Mouse (Mus musculus): ENCODE results near the gene Rab5a. TPM values are rescaled to one million over a fixed set of nuclear protein-coding genes. Genes with fewer than 3 reads are reported as not detected.
"Not testable (repeated sequence)": the region's sequence is repeated elsewhere in the genome, so short reads cannot be mapped to it uniquely, and the experiment has no call there.

Gene Rab5a
- polyA plus RNA-seq, 1 experiment, result 2.2 TPM

DNA sequence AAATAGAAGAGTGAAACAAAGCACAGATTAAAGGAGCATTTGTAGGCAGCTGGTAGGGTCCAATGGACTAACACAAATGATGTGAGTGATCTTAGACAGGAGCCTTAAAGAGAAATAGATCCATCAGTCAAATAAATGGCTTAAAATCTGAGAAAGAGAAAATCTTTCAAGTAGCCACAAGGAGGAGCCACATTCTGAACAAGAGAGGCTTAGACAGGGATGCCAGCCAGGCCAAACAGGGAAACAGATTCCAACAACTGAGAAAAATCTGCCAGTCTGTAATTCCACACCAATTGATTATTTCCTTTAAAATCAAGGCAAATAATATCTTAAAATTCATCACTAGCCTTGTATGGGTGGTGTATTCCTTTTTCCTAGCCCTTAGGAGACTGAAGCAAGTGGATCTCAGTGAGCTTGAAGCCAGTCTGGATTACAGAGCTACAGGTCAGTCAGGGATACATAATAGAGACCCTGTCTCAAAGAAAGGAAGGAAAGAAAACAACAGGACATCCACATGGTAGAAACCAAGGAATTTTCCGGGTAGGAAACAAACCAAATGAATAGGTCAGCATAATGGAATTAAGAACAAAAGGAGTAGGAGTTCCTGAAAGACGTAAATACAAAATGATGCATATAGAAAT lies 33.4 kb downstream of the Rab5a start:
- TF ChIP-seq CTCF (IDR thresholded peaks at IDR 0.05; ENCODE audit: extremely low read depth, insufficient read length, insufficient replicate concordance, low read depth, low read length) (no peak), POLR2A (IDR thresholded peaks at IDR 0.05; ENCODE audit: low read depth, low read length) (no peak)
- Histone ChIP-seq H3K4me1 (ENCODE audit: control insufficient read depth, insufficient read depth, insufficient read length, low read length) (no peaks in the 10 kb centered on the region), H3K27ac (ENCODE audit: insufficient read depth, low read depth, low read length) (no peak overlapping the region), H3K27me3 (ENCODE audit: control insufficient read depth, insufficient read depth, low read length) (no peaks in the 10 kb centered on the region), H3K36me3 (ENCODE audit: control insufficient read depth, insufficient read depth, low read length) (peaks cover 3% of the 10 kb centered on the region; the same call in 1 of the 2 replicates), H3K4me3 (ENCODE audit: low read depth, low read length) (no peak overlapping the region)
- 89% methylated on average over 2 of the region's 2 CpGs for WGBS

DNA sequence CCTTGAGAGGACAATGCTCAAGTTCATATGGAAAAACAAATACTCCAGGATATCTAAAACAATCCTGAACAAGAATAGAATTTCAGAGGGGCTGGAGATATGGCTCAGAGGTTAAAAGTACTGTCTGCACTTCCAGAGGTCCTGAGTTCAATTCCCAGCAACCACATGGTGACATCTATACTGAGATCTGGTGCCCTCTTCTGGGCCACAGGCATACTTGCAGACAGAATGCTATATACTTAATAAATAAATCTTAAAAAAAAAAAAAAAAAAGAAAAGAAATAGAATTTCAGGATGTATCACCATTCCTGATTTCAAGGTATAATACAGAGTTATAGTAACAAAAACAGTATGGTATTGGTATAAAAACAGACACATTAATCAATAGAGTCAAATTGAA lies 40.3 kb downstream of the Rab5a start:
- TF ChIP-seq POLR2A (IDR thresholded peaks at IDR 0.05; ENCODE audit: low read depth, low read length), result no peak
- TF ChIP-seq CTCF (IDR thresholded peaks at IDR 0.05; ENCODE audit: extremely low read depth, insufficient read length, insufficient replicate concordance, low read depth, low read length), result no peak
- Histone ChIP-seq H3K27me3 (ENCODE audit: control insufficient read depth, insufficient read depth, low read length) (no peaks in the 10 kb centered on the region), H3K4me1 (ENCODE audit: control insufficient read depth, insufficient read depth, insufficient read length, low read length) (no peaks in the 10 kb centered on the region), H3K4me3 (ENCODE audit: low read depth, low read length) (no peak overlapping the region), H3K36me3 (ENCODE audit: control insufficient read depth, insufficient read depth, low read length) (peaks cover 3% of the 10 kb centered on the region; the same call in 1 of the 2 replicates), H3K27ac (ENCODE audit: insufficient read depth, low read depth, low read length) (no peak overlapping the region)

DNA sequence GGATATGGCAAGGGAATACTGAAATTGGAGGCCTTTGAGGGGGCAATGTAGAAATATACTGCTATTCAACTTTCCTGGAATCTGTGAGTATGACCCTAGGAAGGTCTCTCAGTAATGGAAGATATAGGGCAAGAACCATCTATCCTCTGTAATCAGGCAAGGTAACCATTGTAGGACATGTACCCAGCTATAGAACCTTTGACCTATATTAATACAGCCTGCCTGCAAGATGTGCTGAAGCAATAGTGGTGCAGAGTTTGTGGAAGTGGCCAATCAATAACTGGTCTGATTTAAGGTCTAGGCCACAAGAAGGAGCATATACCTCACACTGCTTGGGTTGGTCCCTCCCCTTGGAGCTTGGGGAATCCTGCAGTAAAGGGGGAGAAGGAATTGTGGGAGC lies 41.5 kb downstream of the Rab5a start:
- Histone ChIP-seq H3K36me3 (ENCODE audit: control insufficient read depth, insufficient read depth, low read length) (0 out of 2 replicates have a peak, but pooled peaks cover 2% of the 10 kb centered on the region), H3K4me3 (ENCODE audit: low read depth, low read length) (no peak overlapping the region), H3K27ac (ENCODE audit: insufficient read depth, low read depth, low read length) (no peak overlapping the region), H3K27me3 (ENCODE audit: control insufficient read depth, insufficient read depth, low read length) (no peaks in the 10 kb centered on the region), H3K4me1 (ENCODE audit: control insufficient read depth, insufficient read depth, insufficient read length, low read length) (no peaks in the 10 kb centered on the region)
- TF ChIP-seq CTCF (IDR thresholded peaks at IDR 0.05; ENCODE audit: extremely low read depth, insufficient read length, insufficient replicate concordance, low read depth, low read length) (no peak), POLR2A (IDR thresholded peaks at IDR 0.05; ENCODE audit: low read depth, low read length) (no peak)

DNA sequence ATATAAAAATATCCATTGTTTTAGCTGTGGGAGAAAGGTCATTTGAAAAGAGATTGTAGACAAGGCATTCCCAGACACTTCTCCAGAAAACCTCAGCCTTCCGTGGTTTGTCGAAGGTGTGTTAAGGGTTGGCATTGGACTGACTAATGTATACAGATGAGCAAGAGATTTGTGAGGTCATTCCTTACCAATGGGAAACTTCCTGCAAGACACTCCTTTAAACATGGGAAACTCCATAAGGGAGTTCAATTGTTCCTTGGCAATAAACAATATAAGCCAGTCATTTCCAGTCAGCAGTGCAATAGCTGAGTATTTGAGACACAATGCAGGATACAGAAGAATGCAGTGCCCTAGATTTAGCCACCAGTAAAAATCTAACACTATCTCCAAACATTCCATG lies 49.0 kb downstream of the Rab5a start:
- Histone ChIP-seq H3K4me1 (ENCODE audit: control insufficient read depth, insufficient read depth, insufficient read length, low read length) (no peaks in the 10 kb centered on the region), H3K27me3 (ENCODE audit: control insufficient read depth, insufficient read depth, low read length) (no peaks in the 10 kb centered on the region), H3K27ac (ENCODE audit: insufficient read depth, low read depth, low read length) (no peak overlapping the region), H3K36me3 (ENCODE audit: control insufficient read depth, insufficient read depth, low read length) (no peaks in the 10 kb centered on the region), H3K4me3 (ENCODE audit: low read depth, low read length) (no peak overlapping the region)
- TF ChIP-seq CTCF (IDR thresholded peaks at IDR 0.05; ENCODE audit: extremely low read depth, insufficient read length, insufficient replicate concordance, low read depth, low read length) (no peak), POLR2A (IDR thresholded peaks at IDR 0.05; ENCODE audit: low read depth, low read length) (no peak)
- WGBS, result 66% methylated on average over 2 of the region's 2 CpGs

DNA sequence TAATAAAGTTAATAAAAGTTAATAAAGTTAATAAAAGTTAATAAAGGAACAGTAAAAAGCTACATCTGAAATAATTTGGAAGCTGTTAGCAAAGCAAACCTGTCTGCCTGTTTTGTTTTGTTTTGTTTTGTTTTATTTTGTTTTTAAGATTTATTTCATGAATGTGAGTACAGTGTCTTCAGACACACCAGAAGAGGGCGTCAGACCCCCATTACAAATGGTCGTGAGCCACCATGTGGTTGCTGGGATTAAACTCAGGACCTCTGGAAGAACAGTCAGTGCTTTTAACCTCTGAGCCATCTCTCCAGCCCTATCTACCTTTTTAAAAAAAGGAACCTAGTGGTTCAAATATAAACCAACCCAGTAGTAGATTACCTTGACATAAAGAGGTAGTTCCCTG lies 52.1 kb downstream of the Rab5a start:
- TF ChIP-seq POLR2A (IDR thresholded peaks at IDR 0.05; ENCODE audit: low read depth, low read length) (no peak), CTCF (IDR thresholded peaks at IDR 0.05; ENCODE audit: extremely low read depth, insufficient read length, insufficient replicate concordance, low read depth, low read length) (no peak)
- no peaks in the 10 kb centered on the region for H3K36me3 ChIP-seq (ENCODE audit: control insufficient read depth, insufficient read depth, low read length)
- H3K4me3 ChIP-seq (ENCODE audit: low read depth, low read length), result no peak overlapping the region
- H3K27ac ChIP-seq (ENCODE audit: insufficient read depth, low read depth, low read length), result no peak overlapping the region
- 17% methylated on average over 2 of the region's 2 CpGs for WGBS
- H3K27me3 ChIP-seq (ENCODE audit: control insufficient read depth, insufficient read depth, low read length), result no peaks in the 10 kb centered on the region
- H3K4me1 ChIP-seq (ENCODE audit: control insufficient read depth, insufficient read depth, insufficient read length, low read length), result no peaks in the 10 kb centered on the region

DNA sequence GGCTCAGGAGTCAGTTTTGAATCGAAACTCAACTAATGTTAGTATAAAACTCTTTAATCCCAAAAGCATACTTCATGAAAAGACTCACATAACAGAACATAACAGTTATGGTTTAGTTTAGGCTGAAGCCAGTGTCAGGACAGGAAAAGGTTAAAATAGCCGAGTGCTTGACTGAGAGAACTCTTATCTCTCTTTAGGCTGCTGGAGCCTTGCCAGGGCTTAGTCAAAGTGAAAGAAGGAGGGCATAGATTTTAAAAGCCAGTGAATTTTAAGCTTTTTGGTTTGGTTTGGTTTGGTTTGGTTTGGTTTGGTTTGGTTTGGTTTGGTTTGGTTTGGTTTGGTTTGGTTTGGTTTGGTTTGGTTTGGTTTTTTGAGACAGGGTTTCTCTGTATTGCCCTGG lies 53.4 kb downstream of the Rab5a start:
- Histone ChIP-seq H3K4me3 (ENCODE audit: low read depth, low read length) (no peak overlapping the region), H3K27ac (ENCODE audit: insufficient read depth, low read depth, low read length) (no peak overlapping the region), H3K36me3 (ENCODE audit: control insufficient read depth, insufficient read depth, low read length) (no peaks in the 10 kb centered on the region), H3K27me3 (ENCODE audit: control insufficient read depth, insufficient read depth, low read length) (no peaks in the 10 kb centered on the region), H3K4me1 (ENCODE audit: control insufficient read depth, insufficient read depth, insufficient read length, low read length) (no peaks in the 10 kb centered on the region)
- 18% methylated on average over 2 of the region's 2 CpGs for WGBS
- TF ChIP-seq POLR2A (IDR thresholded peaks at IDR 0.05; ENCODE audit: low read depth, low read length) (no peak), CTCF (IDR thresholded peaks at IDR 0.05; ENCODE audit: extremely low read depth, insufficient read length, insufficient replicate concordance, low read depth, low read length) (no peak)

DNA sequence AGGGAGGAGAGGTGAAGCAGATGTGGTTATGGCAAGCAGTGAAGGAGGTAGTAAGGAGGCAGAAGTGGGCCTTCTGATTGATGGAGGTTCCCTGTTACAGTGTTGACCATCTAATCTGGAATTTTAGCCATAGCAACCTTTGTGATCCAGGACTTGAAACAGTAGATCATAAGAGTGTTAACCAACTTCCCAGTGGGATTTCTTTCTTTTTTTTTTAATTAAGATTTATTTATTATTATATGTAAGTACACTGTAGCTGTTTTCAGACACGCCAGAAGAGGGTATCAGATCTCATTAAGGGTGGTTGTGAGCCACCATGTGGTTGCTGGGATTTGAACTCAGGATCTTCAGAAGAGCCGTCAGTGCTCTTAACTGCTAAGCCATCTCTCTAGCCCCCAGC lies 60.3 kb downstream of the Rab5a start, which contains the start of gene Pp2d1:
Pp2d1 (minus strand) TSS at position 101 of the 400 bp plus-strand sequence.
- H3K36me3 ChIP-seq (ENCODE audit: control insufficient read depth, insufficient read depth, low read length); H3K27ac ChIP-seq (ENCODE audit: insufficient read depth, low read depth, low read length); H3K27me3 ChIP-seq (ENCODE audit: control insufficient read depth, insufficient read depth, low read length); H3K4me1 ChIP-seq (ENCODE audit: control insufficient read depth, insufficient read depth, insufficient read length, low read length); H3K4me3 ChIP-seq (ENCODE audit: low read depth, low read length): not testable (repeated sequence)
- WGBS, result 82% methylated on average over 2 of the region's 2 CpGs
